Mouse (Mus musculus): ENCODE results near the gene Sigirr. TPM values are rescaled to one million over a fixed set of nuclear protein-coding genes. Genes with fewer than 3 reads are reported as not detected.

Gene Sigirr
- polyA plus RNA-seq, 1 experiment from 2014 or later: 11.2 TPM

- no peaks in the 10 kb centered on the region for H3K36me3 ChIP-seq (ENCODE audit: control insufficient read depth, insufficient read depth, low read length)
- H3K27ac ChIP-seq (ENCODE audit: low read depth): no peak within 1 kb of the TSS
- H3K4me3 ChIP-seq (ENCODE audit: low read depth, low read length): peak within 1 kb of the TSS; percentile 27
- no peak within 1 kb of the TSS; the same call in 1 of the 2 replicates for H3K9ac ChIP-seq (ENCODE audit: low read length)
- no peaks in the 10 kb centered on the region for H3K9me3 ChIP-seq (ENCODE audit: control insufficient read depth, low read length)
- no peaks in the 10 kb centered on the region for H3K27me3 ChIP-seq (replicated peaks; ENCODE audit: control insufficient read depth, insufficient read depth, low read length)
- 9% methylated on average over 9 of the region's 9 CpGs for WGBS
- ATAC-seq (replicated peaks; ENCODE audit: low FRiP score, low TSS enrichment, low read depth) (peak; percentile 70), DNase-seq (ENCODE audit: low spot score) (peak; percentile 62)
- no peaks in the 10 kb centered on the region for H3K4me1 ChIP-seq (replicated peaks; ENCODE audit: control insufficient read depth, insufficient read depth, low read length)
- peak within 1 kb of the TSS; percentile 39 for H3K4me2 ChIP-seq (ENCODE audit: low read length)
Measured at GRCm38 (mm10) chr7:141117636-141118035, 17.3 kb upstream of the Sigirr start, which contains the start of gene Ano9. Gene Ano9 (minus strand): TSS chr7:141117806.

DNA sequence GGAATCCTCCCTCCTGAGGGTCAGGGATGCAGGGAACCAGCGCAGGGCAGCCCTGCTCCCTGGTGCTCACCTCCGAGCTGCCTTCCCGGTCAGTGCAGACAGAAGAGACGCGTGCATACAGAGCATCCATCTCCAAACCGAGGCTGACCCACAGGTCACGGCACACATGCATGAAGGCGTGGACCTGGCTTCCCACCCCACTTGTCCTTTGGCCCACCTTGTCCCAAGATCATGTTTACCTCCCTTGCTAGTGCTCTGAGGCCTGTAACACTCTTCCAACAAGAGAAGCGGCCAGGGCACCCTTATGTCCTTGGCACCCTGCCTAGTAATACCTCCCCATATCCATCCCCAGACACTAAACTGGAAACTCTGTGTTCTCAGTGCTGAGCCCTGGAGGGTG is 15.5 kb upstream of the Sigirr start:
- H3K4me2 ChIP-seq (ENCODE audit: low read length): no peak overlapping the region
- ATAC-seq (replicated peaks; ENCODE audit: low FRiP score, low TSS enrichment, low read depth): no peak

GRCm38 (mm10) chr7:141103161-141103560 is 2.8 kb upstream of the Sigirr start:
- DNase-seq (ENCODE audit: low spot score) (no peak), ATAC-seq (replicated peaks; ENCODE audit: low FRiP score, low TSS enrichment, low read depth) (no peak)
- Histone ChIP-seq H3K27me3 (replicated peaks; ENCODE audit: control insufficient read depth, insufficient read depth, low read length) (peaks cover 22% of the 10 kb centered on the region), H3K9ac (ENCODE audit: low read length) (no peak overlapping the region), H3K4me1 (replicated peaks; ENCODE audit: control insufficient read depth, insufficient read depth, low read length) (no peaks in the 10 kb centered on the region; the same call in 1 of the 2 replicates), H3K4me2 (ENCODE audit: low read length) (no peak overlapping the region), H3K36me3 (ENCODE audit: control insufficient read depth, insufficient read depth, low read length) (no peaks in the 10 kb centered on the region), H3K27ac (ENCODE audit: low read depth) (no peak overlapping the region), H3K9me3 (ENCODE audit: control insufficient read depth, low read length) (no peaks in the 10 kb centered on the region), H3K4me3 (ENCODE audit: low read depth, low read length) (no peak overlapping the region)
- 65% methylated on average over 3 of the region's 3 CpGs for WGBS

More for the DNA sequence above, 15.5 kb upstream of the Sigirr start:
- H3K36me3 ChIP-seq (ENCODE audit: control insufficient read depth, insufficient read depth, low read length): no peaks in the 10 kb centered on the region
- DNase-seq (ENCODE audit: low spot score): no peak
- H3K9me3 ChIP-seq (ENCODE audit: control insufficient read depth, low read length): no peaks in the 10 kb centered on the region
- no peaks in the 10 kb centered on the region for H3K4me1 ChIP-seq (replicated peaks; ENCODE audit: control insufficient read depth, insufficient read depth, low read length)
- H3K9ac ChIP-seq (ENCODE audit: low read length): no peak overlapping the region
- no peaks in the 10 kb centered on the region for H3K27me3 ChIP-seq (replicated peaks; ENCODE audit: control insufficient read depth, insufficient read depth, low read length)
- 87% methylated on average over 9 of the region's 9 CpGs for WGBS
- no peak overlapping the region for H3K27ac ChIP-seq (ENCODE audit: low read depth)
- H3K4me3 ChIP-seq (ENCODE audit: low read depth, low read length): no peak overlapping the region

- no peak for DNase-seq (ENCODE audit: low spot score)
- Histone ChIP-seq H3K4me2 (ENCODE audit: low read length) (no peak overlapping the region), H3K9me3 (ENCODE audit: control insufficient read depth, low read length) (no peaks in the 10 kb centered on the region), H3K4me3 (ENCODE audit: low read depth, low read length) (no peak overlapping the region), H3K4me1 (replicated peaks; ENCODE audit: control insufficient read depth, insufficient read depth, low read length) (peaks cover 5% of the 10 kb centered on the region; the same call in 1 of the 2 replicates), H3K27ac (ENCODE audit: low read depth) (no peak overlapping the region), H3K27me3 (replicated peaks; ENCODE audit: control insufficient read depth, insufficient read depth, low read length) (peaks cover 22% of the 10 kb centered on the region), H3K36me3 (ENCODE audit: control insufficient read depth, insufficient read depth, low read length) (no peaks in the 10 kb centered on the region), H3K9ac (ENCODE audit: low read length) (no peak overlapping the region)
- 81% methylated on average over 5 of the region's 5 CpGs for WGBS
- ATAC-seq (replicated peaks; ENCODE audit: low FRiP score, low TSS enrichment, low read depth): no peak
Measured at GRCm38 (mm10) chr7:141097177-141097576, 3.2 kb downstream of the Sigirr start.

- Histone ChIP-seq H3K9ac (ENCODE audit: low read length) (no peak overlapping the region), H3K4me2 (ENCODE audit: low read length) (no peak overlapping the region), H3K4me1 (replicated peaks; ENCODE audit: control insufficient read depth, insufficient read depth, low read length) (peaks cover 5% of the 10 kb centered on the region; the same call in 1 of the 2 replicates), H3K9me3 (ENCODE audit: control insufficient read depth, low read length) (no peaks in the 10 kb centered on the region), H3K27ac (ENCODE audit: low read depth) (no peak overlapping the region), H3K36me3 (ENCODE audit: control insufficient read depth, insufficient read depth, low read length) (no peaks in the 10 kb centered on the region), H3K27me3 (replicated peaks; ENCODE audit: control insufficient read depth, insufficient read depth, low read length) (peaks cover 20% of the 10 kb centered on the region), H3K4me3 (ENCODE audit: low read depth, low read length) (no peak overlapping the region)
- DNase-seq (ENCODE audit: low spot score): no peak
- ATAC-seq (replicated peaks; ENCODE audit: low FRiP score, low TSS enrichment, low read depth): no peak
- 39% methylated on average over 6 of the region's 6 CpGs for WGBS
Measured at GRCm38 (mm10) chr7:141096649-141097056, 3.7 kb downstream of the Sigirr start.

- Histone ChIP-seq H3K4me2 (ENCODE audit: low read length) (no peak overlapping the region), H3K9me3 (ENCODE audit: control insufficient read depth, low read length) (no peaks in the 10 kb centered on the region), H3K36me3 (ENCODE audit: control insufficient read depth, insufficient read depth, low read length) (no peaks in the 10 kb centered on the region), H3K4me3 (ENCODE audit: low read depth, low read length) (no peak overlapping the region), H3K9ac (ENCODE audit: low read length) (no peak overlapping the region), H3K4me1 (replicated peaks; ENCODE audit: control insufficient read depth, insufficient read depth, low read length) (peaks cover 5% of the 10 kb centered on the region; the same call in 1 of the 2 replicates), H3K27me3 (replicated peaks; ENCODE audit: control insufficient read depth, insufficient read depth, low read length) (peaks cover 13% of the 10 kb centered on the region), H3K27ac (ENCODE audit: low read depth) (no peak overlapping the region)
- DNase-seq (ENCODE audit: low spot score) (no peak), ATAC-seq (replicated peaks; ENCODE audit: low FRiP score, low TSS enrichment, low read depth) (no peak)
- 80% methylated on average over 6 of the region's 6 CpGs for WGBS
Measured at GRCm38 (mm10) chr7:141096021-141096420, 4.4 kb downstream of the Sigirr start.

DNA sequence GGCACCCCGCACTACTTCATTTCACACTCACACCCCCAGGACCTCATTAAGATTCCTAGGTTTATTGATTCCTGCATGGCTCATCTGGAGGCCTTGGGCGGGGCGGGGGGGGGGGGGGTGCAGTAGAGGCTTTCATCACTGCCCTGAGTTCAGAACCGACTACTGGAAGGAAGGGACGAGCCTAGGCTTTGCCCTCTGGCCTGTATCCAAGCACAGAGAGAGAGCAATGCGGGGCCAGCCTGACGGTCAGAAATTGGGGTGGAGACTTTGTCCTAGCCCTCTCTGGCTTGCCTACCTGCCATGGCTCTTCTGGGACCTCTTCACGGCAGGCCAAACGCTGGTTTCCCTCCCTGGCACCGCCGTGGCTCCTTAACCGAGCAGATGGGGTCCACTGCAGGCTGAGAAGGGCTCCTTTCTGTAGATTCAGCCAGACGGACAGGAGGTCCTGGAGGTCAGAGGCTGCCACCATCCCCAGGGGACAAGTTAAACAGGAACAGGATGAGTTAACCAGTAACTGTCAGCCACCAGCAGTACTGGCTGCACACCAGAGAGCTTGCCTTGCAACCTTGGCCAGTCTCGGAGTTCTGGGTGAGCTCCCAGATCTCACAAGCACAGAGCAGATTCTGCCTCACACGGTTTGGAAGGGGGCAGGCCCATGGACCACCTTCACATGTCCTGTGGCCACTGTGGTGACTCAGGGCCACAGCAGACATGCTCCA is 5.7 kb downstream of the Sigirr start:
- Histone ChIP-seq H3K9me3 (ENCODE audit: control insufficient read depth, low read length) (no peaks in the 10 kb centered on the region), H3K4me3 (ENCODE audit: low read depth, low read length) (no peak overlapping the region), H3K4me1 (replicated peaks; ENCODE audit: control insufficient read depth, insufficient read depth, low read length) (peaks cover 5% of the 10 kb centered on the region; the same call in 1 of the 2 replicates), H3K9ac (ENCODE audit: low read length) (no peak overlapping the region), H3K4me2 (ENCODE audit: low read length) (no peak overlapping the region), H3K27me3 (replicated peaks; ENCODE audit: control insufficient read depth, insufficient read depth, low read length) (0 out of 2 replicates have a peak, but pooled peaks cover 2% of the 10 kb centered on the region), H3K27ac (ENCODE audit: low read depth) (no peak overlapping the region), H3K36me3 (ENCODE audit: control insufficient read depth, insufficient read depth, low read length) (no peaks in the 10 kb centered on the region)
- DNase-seq (ENCODE audit: low spot score): no peak
- no peak for ATAC-seq (replicated peaks; ENCODE audit: low FRiP score, low TSS enrichment, low read depth)
- WGBS: 49% methylated on average over 15 of the region's 15 CpGs

GRCm38 (mm10) chr7:141093950-141094349 is 6.4 kb downstream of the Sigirr start:
- H3K4me2 ChIP-seq (ENCODE audit: low read length): no peak overlapping the region
- no peak for ATAC-seq (replicated peaks; ENCODE audit: low FRiP score, low TSS enrichment, low read depth)

More at GRCm38 (mm10) chr7:141093950-141094349, 6.4 kb downstream of the Sigirr start:
- Histone ChIP-seq H3K27me3 (replicated peaks; ENCODE audit: control insufficient read depth, insufficient read depth, low read length) (peaks cover 7% of the 10 kb centered on the region), H3K27ac (ENCODE audit: low read depth) (no peak overlapping the region), H3K4me3 (ENCODE audit: low read depth, low read length) (no peak overlapping the region), H3K4me1 (replicated peaks; ENCODE audit: control insufficient read depth, insufficient read depth, low read length) (0 out of 2 replicates have a peak, but pooled peaks cover 5% of the 10 kb centered on the region), H3K36me3 (ENCODE audit: control insufficient read depth, insufficient read depth, low read length) (no peaks in the 10 kb centered on the region), H3K9me3 (ENCODE audit: control insufficient read depth, low read length) (no peaks in the 10 kb centered on the region), H3K9ac (ENCODE audit: low read length) (no peak overlapping the region)
- no peak for DNase-seq (ENCODE audit: low spot score)
- WGBS: 68% methylated on average over 6 of the region's 6 CpGs
